9 mouse cellular contexts compared by ENCODE assay signal in the genomic region with DNA sequence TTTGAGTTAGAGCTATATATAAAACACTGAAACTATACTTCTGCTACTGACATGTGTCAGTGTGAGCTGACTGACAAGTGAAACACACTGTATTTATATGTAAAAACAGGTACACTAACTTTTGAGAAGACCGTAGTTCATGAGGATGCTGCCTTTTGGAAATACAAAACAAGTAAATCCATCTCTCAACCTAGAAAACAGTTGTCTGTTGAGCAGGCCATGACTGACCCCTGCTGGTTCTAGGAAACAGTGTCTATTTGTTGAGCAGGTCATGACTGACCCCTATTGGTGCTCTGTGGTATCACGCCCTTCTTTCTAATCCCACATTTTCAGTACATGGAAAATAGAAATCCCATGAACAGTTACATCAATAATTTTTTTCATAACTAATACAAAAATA. TPM values are rescaled to one million over a fixed set of nuclear protein-coding genes. Genes with fewer than 3 reads are reported as not detected.
DNase-seq lines count a peak whose midpoint lies in the region; ATAC-seq and TF ChIP-seq lines count a peak whose summit lies in the region.
"Had no signal": no experiment of that assay in that cellular context is flagged by ENCODE, and none has a peak within 500 bp of the region (broad histone marks: within the 10 kb centered on the region; RNA-seq: fewer than 3 reads in every experiment).

No protein-coding gene starts in this region.

- H3K4me3 ChIP-seq in E14TG2a.4 (replicated peaks; ENCODE audit: low read length): no peak overlapping the region
- H3K4me3 ChIP-seq in embryonic facial prominence, embryonic 14.5 days (ENCODE audit: low read depth, low read length): no peak overlapping the region

- peak; percentile 65 to 76 for DNase-seq in adrenal gland, postnatal 36 days
- DNase-seq in embryonic facial prominence, embryonic 14.5 days (ENCODE audit: low spot score): peak; percentile 92
- peak; percentile 88 for DNase-seq in heart, adult 8-10 months (ENCODE audit: low spot score)
- peak; percentile 86 for DNase-seq in kidney, postnatal 14 days
- peak; percentile 71 to 74 for DNase-seq in lung, adult 18-20 months
- peak; percentile 32 for DNase-seq in ovary, postnatal 10 days (ENCODE audit: low spot score)
- DNase-seq in thymus, postnatal 10 days (ENCODE audit: low spot score in 2 of 2): peak; percentile 43 to 74

- no peaks in the 10 kb centered on the region for H3K36me3 ChIP-seq in E14TG2a.4 (ENCODE audit: insufficient read depth, low read length)
- H3K36me3 ChIP-seq in embryonic facial prominence, embryonic 14.5 days (ENCODE audit: control insufficient read depth, insufficient read depth, low read length): no peaks in the 10 kb centered on the region; the same call in 1 of the 2 replicates

- TF ChIP-seq CTCF in E14TG2a.4 (conservative IDR thresholded peaks at IDR 0.05; ENCODE audit: low read length): peak; percentile 69

- WGBS in embryonic facial prominence, embryonic 14.5 days: 17% methylated on average over 2 of the region's 2 CpGs

- H3K4me1 ChIP-seq in E14TG2a.4 (replicated peaks; ENCODE audit: low read depth, low read length): peaks cover 6% of the 10 kb centered on the region; the same call in 1 of the 2 replicates
- no peaks in the 10 kb centered on the region for H3K4me1 ChIP-seq in embryonic facial prominence, embryonic 14.5 days (ENCODE audit: control insufficient read depth, insufficient read depth, low read length)

- H3K27me3 ChIP-seq in E14TG2a.4 (ENCODE audit: insufficient read depth, low read length): no peaks in the 10 kb centered on the region
- no peaks in the 10 kb centered on the region for H3K27me3 ChIP-seq in embryonic facial prominence, embryonic 14.5 days (replicated peaks; ENCODE audit: control insufficient read depth, insufficient read depth, low read length)
- H3K27me3 ChIP-seq: megakaryocyte, embryonic 14.5 days had no signal

- H3K9me3 ChIP-seq in E14TG2a.4 (ENCODE audit: low read length): no peaks in the 10 kb centered on the region
- no peaks in the 10 kb centered on the region for H3K9me3 ChIP-seq in embryonic facial prominence, embryonic 14.5 days (ENCODE audit: control insufficient read depth, low read length)

- H3K27ac ChIP-seq in embryonic facial prominence, embryonic 14.5 days (replicated peaks; ENCODE audit: low read depth, low read length): 0 out of 2 replicates have a peak overlapping the region, but pooled peaks have one; percentile 16

- peak; percentile 68 for ATAC-seq in embryonic facial prominence, embryonic 14.5 days (ENCODE audit: low read depth)

- no peak overlapping the region for H3K4me2 ChIP-seq in embryonic facial prominence, embryonic 14.5 days (ENCODE audit: low read depth, low read length)

- H3K9ac ChIP-seq in embryonic facial prominence, embryonic 14.5 days (ENCODE audit: low read depth, low read length): no peak overlapping the region

RNA-seq across cellular contexts. Expression of a gene that starts 14.3 kb away (rescaled TPM):
- 10 to 100 TPM; 17.5 to 19.6 TPM for total RNA-seq in adrenal gland, postnatal 36 days (2021)
- 18.8 and 19.8 TPM in 2 replicates for polyA plus RNA-seq in embryonic facial prominence, embryonic 14.5 days (2014; fragmentation: Nextera tagmentation; extraction: Ambion mirVana)
- 10 to 100 TPM; 13.5 to 19.6 (median 17.2) TPM for total RNA-seq in heart, adult 8-10 months (2022)

RNA-seq across cellular contexts. Expression of a gene that starts 16.4 kb away (rescaled TPM):
- total RNA-seq in adrenal gland, postnatal 36 days (2021): 10 to 100 TPM; 24.3 to 34.8 TPM
- 28.1 and 35.0 TPM in 2 replicates for polyA plus RNA-seq in embryonic facial prominence, embryonic 14.5 days (2014; fragmentation: Nextera tagmentation; extraction: Ambion mirVana)
- 10 to 100 TPM; 16.2 to 18.6 (median 17.4) TPM for total RNA-seq in heart, adult 8-10 months (2022)

Comparison
In these comparisons a context has a peak if more than half of its experiments do, and no peak if none do; other contexts are left out.
1. DNase-seq: peak in every context shown above with its lines; median percentile 92 in embryonic facial prominence, embryonic 14.5 days; 88 in heart, adult 8-10 months; 86 in kidney, postnatal 14 days; 72 in lung, adult 18-20 months; 70 in adrenal gland, postnatal 36 days; 58 in thymus, postnatal 10 days; 32 in ovary, postnatal 10 days.